Mouse (Mus musculus) embryonic facial prominence, embryonic 10.5 days (tissue): Measurements from ENCODE around the gene Tiam1. TPM values are rescaled to one million over a fixed set of nuclear protein-coding genes. Genes with fewer than 3 reads are reported as not detected.

Experiments
- DNase-seq: peaks from one replicate; pipeline ENCODE4 v3.0.0-alpha.2; 2017; ENCODE audit warnings: low spot score
- H3K27ac ChIP-seq: fragments of 300-500 bp; sonication (generic); replicated peaks from 2 replicates; pipeline ENCODE4 v1.5.1; 2016; ENCODE audit warnings: mild to moderate bottlenecking
- H3K27me3 ChIP-seq: fragments of 300-500 bp; sonication (generic); replicated peaks from 2 replicates; pipeline ENCODE4 v1.6.1; 2016; ENCODE audit warnings: low read depth, mild to moderate bottlenecking; ENCODE audit not compliant: poor library complexity, severe bottlenecking
- H3K36me3 ChIP-seq: fragments of 300-500 bp; sonication (generic); replicated peaks from 2 replicates; pipeline ENCODE4 v1.6.1; 2016; ENCODE audit warnings: mild to moderate bottlenecking, moderate library complexity
- H3K4me1 ChIP-seq: fragments of 300-500 bp; sonication (generic); 2 replicates; pipeline ENCODE4 v1.6.1; 2016
- H3K4me3 ChIP-seq: fragments of 300-500 bp; sonication (generic); 2 replicates; pipeline ENCODE4 v1.5.1; 2016; ENCODE audit warnings: mild to moderate bottlenecking, moderate library complexity
- H3K9me3 ChIP-seq: fragments of 300-500 bp; sonication (generic); 2 replicates; pipeline ENCODE4 v1.6.1; 2016; ENCODE audit warnings: mild to moderate bottlenecking
- WGBS: fragments of 180-500 bp; shearing (Covaris S2); methylation state at CpG from one replicate; pipeline ENCODE4 v1.1.7; 2016; 5-methylcytosine and 5-hydroxymethylcytosine counted together
- polyA plus RNA-seq: library from polyadenylated mRNA; unstranded; fragments of >200 nt; fragmentation: Nextera tagmentation; extraction: Ambion mirVana; gene quantifications from 2 replicates; pipeline ENCODE4 v1.2.1, GENCODE M21; 2016

Gene Tiam1
- polyA plus RNA-seq, 1 experiment from 2014 or later: 25.3 TPM

DNA sequence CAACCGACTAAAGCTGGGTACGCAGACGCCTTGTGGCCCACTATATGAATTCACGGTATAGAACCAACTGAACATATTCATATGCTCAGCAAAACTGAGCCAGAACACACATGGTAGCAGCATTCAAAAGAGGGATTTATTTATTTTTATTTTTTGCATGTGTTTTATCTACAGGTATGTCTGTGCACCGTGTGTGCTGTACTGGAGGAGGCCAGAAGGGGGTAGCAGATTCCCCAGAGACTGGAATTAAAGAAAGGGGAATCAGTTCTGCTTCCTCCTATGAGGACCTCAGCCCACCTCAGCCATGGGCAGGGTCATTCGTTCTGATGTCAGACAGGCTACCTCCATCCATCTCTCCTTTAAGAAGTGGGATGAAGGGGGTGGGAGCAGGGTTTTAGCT is 273.5 kb downstream of the Tiam1 start:
- no peak for DNase-seq
- Histone ChIP-seq H3K27me3 (no peaks in the 10 kb centered on the region), H3K4me1 (peaks cover 36% of the 10 kb centered on the region), H3K4me3 (no peak overlapping the region), H3K9me3 (0 out of 2 replicates have a peak, but pooled peaks cover 4% of the 10 kb centered on the region), H3K27ac (no peak overlapping the region), H3K36me3 (peaks cover 40% of the 10 kb centered on the region)
- 96% methylated on average over 6 of the region's 6 CpGs for WGBS

- Histone ChIP-seq H3K4me3 (no peak overlapping the region), H3K27me3 (no peaks in the 10 kb centered on the region), H3K4me1 (peaks cover 32% of the 10 kb centered on the region), H3K27ac (no peak overlapping the region), H3K36me3 (peaks cover 40% of the 10 kb centered on the region), H3K9me3 (0 out of 2 replicates have a peak, but pooled peaks cover 4% of the 10 kb centered on the region)
- 88% methylated on average over 3 of the region's 3 CpGs for WGBS
- DNase-seq: no peak
These were observed 275.1 kb downstream of the Tiam1 start for GRCm38 (mm10) chr16:89868502-89868901.

- Histone ChIP-seq H3K9me3 (0 out of 2 replicates have a peak, but pooled peaks cover 4% of the 10 kb centered on the region), H3K4me1 (peaks cover 32% of the 10 kb centered on the region), H3K4me3 (no peak overlapping the region), H3K27me3 (no peaks in the 10 kb centered on the region), H3K27ac (no peak overlapping the region), H3K36me3 (peaks cover 40% of the 10 kb centered on the region)
- no peak for DNase-seq
- 90% methylated on average over 26 of the region's 26 CpGs for WGBS
These were observed 276.2 kb downstream of the Tiam1 start for GRCm38 (mm10) chr16:89867212-89867829.

GRCm38 (mm10) chr16:89865136-89865535 is 278.4 kb downstream of the Tiam1 start:
- Histone ChIP-seq H3K4me3 (no peak overlapping the region), H3K27ac (no peak overlapping the region), H3K4me1 (peaks cover 35% of the 10 kb centered on the region), H3K9me3 (0 out of 2 replicates have a peak, but pooled peaks cover 4% of the 10 kb centered on the region), H3K36me3 (peaks cover 43% of the 10 kb centered on the region), H3K27me3 (no peaks in the 10 kb centered on the region)
- 81% methylated on average over 17 of the region's 17 CpGs for WGBS
- no peak for DNase-seq

- H3K4me1 ChIP-seq: peaks cover 35% of the 10 kb centered on the region
- 61% methylated on average over 3 of the region's 3 CpGs for WGBS
- H3K36me3 ChIP-seq: peaks cover 44% of the 10 kb centered on the region
- 0 out of 2 replicates have a peak, but pooled peaks cover 4% of the 10 kb centered on the region for H3K9me3 ChIP-seq
- no peak overlapping the region for H3K27ac ChIP-seq
- no peak for DNase-seq
- no peak overlapping the region for H3K4me3 ChIP-seq
- H3K27me3 ChIP-seq: no peaks in the 10 kb centered on the region
These were observed 278.9 kb downstream of the Tiam1 start for GRCm38 (mm10) chr16:89864710-89865109.

DNA sequence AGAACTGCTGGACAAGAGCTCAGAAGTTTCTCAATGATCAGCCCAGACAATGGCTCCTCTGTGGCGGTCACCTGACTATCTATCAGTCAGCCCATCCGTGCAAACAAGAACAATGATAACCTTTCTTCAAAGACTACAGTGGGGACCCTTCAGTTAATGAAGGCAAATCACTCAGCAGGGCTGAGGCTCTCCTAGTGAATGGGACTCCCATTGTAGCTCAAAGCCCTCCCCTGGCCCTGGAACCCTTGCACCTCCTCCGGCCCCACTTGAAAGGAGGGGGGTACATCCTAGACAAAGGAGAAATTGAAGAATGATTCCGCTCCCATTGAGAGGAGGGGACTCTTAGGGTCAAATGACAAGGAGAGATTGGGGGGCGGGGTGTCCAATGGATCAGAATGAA is 280.3 kb downstream of the Tiam1 start:
- H3K27me3 ChIP-seq: no peaks in the 10 kb centered on the region
- no peak overlapping the region for H3K4me3 ChIP-seq
- H3K36me3 ChIP-seq: peaks cover 53% of the 10 kb centered on the region
- peaks cover 33% of the 10 kb centered on the region for H3K4me1 ChIP-seq
- peak; percentile 54 for DNase-seq
- H3K9me3 ChIP-seq: 0 out of 2 replicates have a peak, but pooled peaks cover 4% of the 10 kb centered on the region
- WGBS: 21% methylated on average over 5 of the region's 5 CpGs
- peak overlapping the region; percentile 48; the same call in 1 of the 2 replicates for H3K27ac ChIP-seq

GRCm38 (mm10) chr16:89861531-89861930 is 282.0 kb downstream of the Tiam1 start:
- peaks cover 33% of the 10 kb centered on the region for H3K4me1 ChIP-seq
- H3K36me3 ChIP-seq: peaks cover 44% of the 10 kb centered on the region
- DNase-seq: no peak
- 0 out of 2 replicates have a peak, but pooled peaks cover 4% of the 10 kb centered on the region for H3K9me3 ChIP-seq
- 67% methylated on average over 5 of the region's 5 CpGs for WGBS
- H3K4me3 ChIP-seq: no peak overlapping the region
- H3K27ac ChIP-seq: no peak overlapping the region
- H3K27me3 ChIP-seq: no peaks in the 10 kb centered on the region

DNA sequence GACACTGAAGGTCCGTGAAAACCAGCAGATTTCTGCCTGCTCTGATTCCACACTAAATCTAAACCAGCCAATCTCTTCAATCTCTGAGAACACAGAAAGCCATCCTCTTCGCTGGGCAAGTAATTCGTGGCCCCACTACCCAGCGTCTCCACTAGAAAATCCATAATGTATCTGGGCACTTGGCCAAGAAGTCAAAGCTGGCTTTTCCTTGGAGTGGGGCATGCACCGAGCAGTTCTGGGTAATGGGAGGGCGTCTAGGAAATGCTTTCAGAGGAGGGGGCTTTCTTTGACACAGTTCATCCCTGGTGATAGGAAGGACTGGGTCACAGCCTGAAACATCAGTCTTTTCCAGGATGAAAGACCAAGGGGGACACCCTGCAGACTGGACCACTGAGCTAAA is 282.9 kb downstream of the Tiam1 start:
- H3K9me3 ChIP-seq: no peaks in the 10 kb centered on the region
- H3K27me3 ChIP-seq: no peaks in the 10 kb centered on the region
- no peak overlapping the region for H3K27ac ChIP-seq
- WGBS: 89% methylated on average over 6 of the region's 6 CpGs
- peaks cover 33% of the 10 kb centered on the region for H3K4me1 ChIP-seq
- no peak overlapping the region for H3K4me3 ChIP-seq
- DNase-seq: no peak
- H3K36me3 ChIP-seq: peaks cover 44% of the 10 kb centered on the region

- Histone ChIP-seq H3K27me3 (no peaks in the 10 kb centered on the region), H3K27ac (no peak overlapping the region), H3K4me1 (peaks cover 14% of the 10 kb centered on the region), H3K4me3 (no peak overlapping the region), H3K9me3 (no peaks in the 10 kb centered on the region), H3K36me3 (peaks cover 56% of the 10 kb centered on the region)
- no peak for DNase-seq
- 86% methylated on average over 3 of the region's 3 CpGs for WGBS
These were observed 285.9 kb downstream of the Tiam1 start for GRCm38 (mm10) chr16:89857666-89858065.

- DNase-seq: no peak
- Histone ChIP-seq H3K4me1 (no peaks in the 10 kb centered on the region), H3K4me3 (no peak overlapping the region), H3K27me3 (no peaks in the 10 kb centered on the region), H3K36me3 (peaks cover 48% of the 10 kb centered on the region), H3K9me3 (no peaks in the 10 kb centered on the region), H3K27ac (no peak overlapping the region)
- WGBS: 91% methylated on average over 8 of the region's 8 CpGs
These were observed 288.8 kb downstream of the Tiam1 start for GRCm38 (mm10) chr16:89854731-89855130.

GRCm38 (mm10) chr16:89851333-89851732 is 292.2 kb downstream of the Tiam1 start:
- 76% methylated on average over 9 of the region's 9 CpGs for WGBS
- peaks cover 4% of the 10 kb centered on the region; the same call in 1 of the 2 replicates for H3K9me3 ChIP-seq
- DNase-seq: no peak
- no peak overlapping the region for H3K27ac ChIP-seq
- H3K36me3 ChIP-seq: peaks cover 47% of the 10 kb centered on the region
- no peaks in the 10 kb centered on the region for H3K27me3 ChIP-seq
- no peaks in the 10 kb centered on the region for H3K4me1 ChIP-seq
- H3K4me3 ChIP-seq: no peak overlapping the region

DNA sequence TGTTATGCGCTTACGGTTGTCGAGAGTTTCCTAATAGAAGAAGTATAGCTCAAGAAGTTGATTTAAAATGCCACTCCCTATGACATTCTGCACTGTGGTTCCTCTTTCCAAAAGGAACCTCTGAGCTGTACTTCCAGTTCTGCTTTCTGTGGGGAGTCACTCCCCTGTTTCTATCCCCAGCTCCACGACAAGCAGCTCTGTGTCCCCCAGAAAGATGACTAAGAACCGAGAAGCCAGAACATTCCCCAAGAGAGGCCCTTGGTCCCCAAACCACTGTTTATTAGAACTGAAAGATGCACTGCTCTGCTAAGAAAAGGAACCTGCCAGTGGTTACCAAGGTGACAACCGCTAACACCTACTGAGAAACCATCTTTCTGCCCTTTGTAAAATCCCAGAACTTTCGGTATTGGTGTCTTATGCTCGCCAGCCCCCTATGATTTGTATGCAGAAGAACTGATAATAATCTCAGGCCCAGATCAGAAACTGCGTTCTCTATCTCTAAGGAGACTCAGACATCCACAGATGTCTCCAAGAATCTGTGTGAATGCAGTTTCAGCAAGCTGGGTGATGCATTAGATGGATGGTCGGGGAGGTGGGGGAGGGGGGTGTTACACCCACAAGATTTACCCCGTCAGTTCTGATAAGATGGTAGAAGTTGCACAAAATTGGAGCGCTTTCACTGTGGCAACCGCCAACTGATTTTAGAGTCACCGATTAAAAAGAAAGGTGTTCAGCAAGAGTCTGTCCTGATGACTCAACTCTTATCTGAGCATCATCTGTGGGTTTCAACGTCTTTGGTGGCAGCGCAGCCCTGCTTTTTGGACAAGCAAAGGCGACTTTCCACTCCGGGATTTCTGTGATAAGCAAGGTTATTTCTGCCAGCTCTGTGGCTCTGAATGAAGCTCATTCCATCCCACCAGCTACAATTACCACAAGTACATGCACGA is 294.6 kb downstream of the Tiam1 start:
- Histone ChIP-seq H3K36me3 (peaks cover 29% of the 10 kb centered on the region), H3K27ac (no peak overlapping the region), H3K4me1 (no peaks in the 10 kb centered on the region), H3K9me3 (peaks cover 4% of the 10 kb centered on the region; the same call in 1 of the 2 replicates), H3K27me3 (no peaks in the 10 kb centered on the region), H3K4me3 (no peak overlapping the region)
- 95% methylated on average over 19 of the region's 19 CpGs for WGBS
- DNase-seq: no peak
